Mouse (Mus musculus) heart, adult 2 months (tissue): ENCODE measurements around the gene Kalrn. TPM values are rescaled to one million over a fixed set of nuclear protein-coding genes. Genes with fewer than 3 reads are reported as not detected.

Experiments
- DNase-seq, 2 experiments: peaks; one replicate each; pipeline ENCODE4 v3.0.0; 2021
- H3K27ac ChIP-seq: fragments of 200-600 bp; 2 replicates; pipeline ENCODE4 v1.8.1; 2022
- H3K27me3 ChIP-seq: fragments of 200-500 bp; 2 replicates; pipeline ENCODE4 v1.6.1; 2012; ENCODE audit warnings: mild to moderate bottlenecking, low read length, inconsistent platforms, mixed read lengths; ENCODE audit not compliant: control insufficient read depth, insufficient read depth
- H3K36me3 ChIP-seq: fragments of 200-500 bp; 2 replicates; pipeline ENCODE4 v1.6.1; 2012; ENCODE audit warnings: low read length, inconsistent platforms; ENCODE audit not compliant: control insufficient read depth, insufficient read depth
- H3K4me1 ChIP-seq: fragments of 200-500 bp; 2 replicates; pipeline ENCODE4 v1.6.1; 2011; ENCODE audit warnings: low read length; ENCODE audit not compliant: control insufficient read depth, insufficient read depth
- H3K4me3 ChIP-seq: fragments of 200-600 bp; 2 replicates; pipeline ENCODE4 v1.8.1; 2022
- H3K79me2 ChIP-seq: fragments of 200-500 bp; replicated peaks from 2 replicates; pipeline ENCODE4 v1.6.1; 2012; ENCODE audit warnings: mild to moderate bottlenecking, inconsistent platforms, low read length, moderate library complexity, mixed read lengths; ENCODE audit not compliant: control insufficient read depth, insufficient read depth
- H3K9ac ChIP-seq: fragments of 200-500 bp; 2 replicates; pipeline ENCODE4 v1.6.1; 2012; ENCODE audit warnings: low read depth, mild to moderate bottlenecking, control low read depth, inconsistent platforms, low read length, mixed read lengths
- CTCF ChIP-seq: fragments of 200-600 bp; IDR thresholded peaks from 2 replicates; pipeline ENCODE4 v1.8.1; 2022; ENCODE audit warnings: antibody characterized with exemption, mild to moderate bottlenecking, moderate library complexity
- EP300 ChIP-seq: fragments of 200-500 bp; IDR thresholded peaks from 2 replicates; pipeline ENCODE4 v1.6.1; 2011; ENCODE audit warnings: low read depth, low read length, control low read depth; ENCODE audit not compliant: insufficient read depth
- POLR2A ChIP-seq: fragments of 200-500 bp; IDR thresholded peaks from 2 replicates; pipeline ENCODE4 v1.6.1; 2011; ENCODE audit warnings: mild to moderate bottlenecking, low read depth, low read length, control low read depth; ENCODE audit not compliant: insufficient read depth
- WGBS: fragments of 180-500 bp; shearing (Covaris S2); methylation state at CpG from one replicate; pipeline ENCODE4 v1.1.7; 2018; 5-methylcytosine and 5-hydroxymethylcytosine counted together
- intact Hi-C: fragments of 180-260 bp; cut with DNase I; formaldehyde crosslinking; loops from one replicate; pipeline ENCODE4 v1.15.1; 2025
- polyA plus RNA-seq: library from polyadenylated mRNA; depleted of rRNA; stranded (reverse); fragments of >200 nt; gene quantifications from 2 replicates; pipeline ENCODE4 v1.2.3, GENCODE M21; 2012
- total RNA-seq, 2 experiments: library from RNA; stranded (reverse); gene quantifications; 2 replicates each; pipeline ENCODE4 v1.2.3; 2021

Gene Kalrn
- total and polyA plus RNA-seq, 3 experiments = 8.2 to 31.8 (median 26.1) TPM

GRCm38 (mm10) chr16:34089528-34090095, 483.7 kb downstream of the Kalrn start:
- intact Hi-C loops = no loop called here

GRCm38 (mm10) chr16:34089022-34089421, 484.3 kb downstream of the Kalrn start:
- H3K36me3 ChIP-seq = no peaks in the 10 kb centered on the region
- no peak overlapping the region for H3K4me3 ChIP-seq
- peaks cover 1% of the 10 kb centered on the region; the same call in 1 of the 2 replicates for H3K4me1 ChIP-seq
- no peaks in the 10 kb centered on the region for H3K79me2 ChIP-seq
- DNase-seq = no peak
- H3K27me3 ChIP-seq = no peaks in the 10 kb centered on the region
- H3K27ac ChIP-seq = no peak overlapping the region
- no peak overlapping the region for H3K9ac ChIP-seq
- TF ChIP-seq EP300 (no peak), CTCF (no peak), POLR2A (no peak)
- intact Hi-C loops = no loop called here
- 98% methylated on average over 3 of the region's 3 CpGs for WGBS

More at GRCm38 (mm10) chr16:34089528-34090095, 483.7 kb downstream of the Kalrn start:
- Histone ChIP-seq H3K36me3 (no peaks in the 10 kb centered on the region), H3K4me1 (peaks cover 1% of the 10 kb centered on the region; the same call in 1 of the 2 replicates), H3K79me2 (no peaks in the 10 kb centered on the region), H3K9ac (no peak overlapping the region), H3K27ac (no peak overlapping the region), H3K4me3 (no peak overlapping the region), H3K27me3 (no peaks in the 10 kb centered on the region)
- DNase-seq = no peak
- TF ChIP-seq CTCF (no peak), EP300 (no peak), POLR2A (no peak)
- 63% methylated on average over 8 of the region's 8 CpGs for WGBS

GRCm38 (mm10) chr16:34088331-34088730, 485.0 kb downstream of the Kalrn start:
- peaks cover 1% of the 10 kb centered on the region; the same call in 1 of the 2 replicates for H3K4me1 ChIP-seq
- no peaks in the 10 kb centered on the region for H3K79me2 ChIP-seq
- 49% methylated on average over 4 of the region's 4 CpGs for WGBS
- no peaks in the 10 kb centered on the region for H3K36me3 ChIP-seq
- no peak overlapping the region for H3K27ac ChIP-seq
- no peak overlapping the region for H3K9ac ChIP-seq
- H3K27me3 ChIP-seq = no peaks in the 10 kb centered on the region
- intact Hi-C loops = no loop called here
- no peak for TF ChIP-seq EP300
- no peak for TF ChIP-seq CTCF
- no peak for TF ChIP-seq POLR2A
- DNase-seq = no peak
- no peak overlapping the region for H3K4me3 ChIP-seq

GRCm38 (mm10) chr16:34084135-34084920, 489.0 kb downstream of the Kalrn start:
- Histone ChIP-seq H3K27ac (no peak overlapping the region; the same call in 1 of the 2 replicates), H3K79me2 (no peaks in the 10 kb centered on the region), H3K36me3 (peaks cover 2% of the 10 kb centered on the region; the same call in 1 of the 2 replicates), H3K27me3 (no peaks in the 10 kb centered on the region), H3K4me3 (no peak overlapping the region), H3K9ac (no peak overlapping the region), H3K4me1 (peaks cover 16% of the 10 kb centered on the region)
- intact Hi-C loops = no loop called here
- DNase-seq = no peak
- 83% methylated on average over 10 of the region's 10 CpGs for WGBS
- TF ChIP-seq CTCF (no peak), EP300 (no peak), POLR2A (no peak)

- H3K27me3 ChIP-seq = no peaks in the 10 kb centered on the region
- peak; percentile 61 for TF ChIP-seq CTCF
- 0 out of 2 replicates have a peak, but pooled peaks have one; percentile 6 for TF ChIP-seq EP300
- no peak for TF ChIP-seq POLR2A
- WGBS = 69% methylated on average over 5 of the region's 5 CpGs
- intact Hi-C loops = no loop called here
- H3K27ac ChIP-seq = peak overlapping the region; percentile 71
- H3K36me3 ChIP-seq = peaks cover 2% of the 10 kb centered on the region; the same call in 1 of the 2 replicates
- H3K4me1 ChIP-seq = peaks cover 18% of the 10 kb centered on the region
- DNase-seq = peak in 1 of 2 experiments; percentile 54
- no peak overlapping the region for H3K4me3 ChIP-seq
- no peaks in the 10 kb centered on the region for H3K79me2 ChIP-seq
- H3K9ac ChIP-seq = no peak overlapping the region
Measured at GRCm38 (mm10) chr16:34082494-34083469, 490.6 kb downstream of the Kalrn start.
